Mouse (Mus musculus) liver, embryonic 11.5 days (tissue): ENCODE measurements at regions not wholly inside any gene's neighbourhood (a gene's known extent, or its start where the extent isn't known, plus 50 kb on each side); places are given as distances from the start of the nearest gene placed in this dataset.

ENCODE experiments used
- ATAC-seq: fragments of 200-750 bp; cut with Nextera tagmentation; replicated peaks from 2 replicates; pipeline ENCODE4 v1.8.0; 2017; ENCODE audit warnings: moderate number of reproducible peaks, mild to moderate bottlenecking, moderate TSS enrichment, moderate library complexity; ENCODE audit not compliant: low FRiP score
- DNase-seq: peaks from one replicate; pipeline ENCODE4 v3.0.0-alpha.2; 2017; ENCODE audit warnings: low spot score
- H3K27ac ChIP-seq: fragments of 300-500 bp; sonication (generic); 2 replicates; pipeline ENCODE4 v1.5.1; 2014; ENCODE audit warnings: mild to moderate bottlenecking, low read depth, low read length, control low read depth
- H3K27me3 ChIP-seq: fragments of 300-500 bp; sonication (generic); replicated peaks from 2 replicates; pipeline ENCODE4 v1.6.1; 2014; ENCODE audit warnings: low read length, mixed read lengths; ENCODE audit not compliant: control insufficient read depth, insufficient read depth
- H3K36me3 ChIP-seq: fragments of 300-500 bp; sonication (generic); 2 replicates; pipeline ENCODE4 v1.6.1; 2014; ENCODE audit warnings: mild to moderate bottlenecking, low read length, moderate library complexity, mixed read lengths; ENCODE audit not compliant: control insufficient read depth, insufficient read depth
- H3K4me1 ChIP-seq: fragments of 300-500 bp; sonication (generic); replicated peaks from 2 replicates; pipeline ENCODE4 v1.6.1; 2014; ENCODE audit warnings: low read length, mixed read lengths; ENCODE audit not compliant: control insufficient read depth, insufficient read depth
- H3K4me2 ChIP-seq: fragments of 300-500 bp; sonication (generic); 2 replicates; pipeline ENCODE4 v1.6.1; 2014; ENCODE audit warnings: mild to moderate bottlenecking, control low read depth, moderate library complexity
- H3K4me3 ChIP-seq: fragments of 300-500 bp; sonication (generic); 2 replicates; pipeline ENCODE4 v1.5.1; 2014; ENCODE audit warnings: low read depth, low read length, control low read depth
- H3K9ac ChIP-seq: fragments of 300-500 bp; sonication (generic); 2 replicates; pipeline ENCODE4 v1.6.1; 2014; ENCODE audit warnings: low read depth, low read length, control low read depth
- H3K9me3 ChIP-seq: fragments of 300-500 bp; sonication (generic); 2 replicates; pipeline ENCODE4 v1.6.1; 2016; ENCODE audit warnings: low read length, inconsistent platforms, mixed read lengths; ENCODE audit not compliant: control insufficient read depth
- WGBS: fragments of 180-500 bp; shearing (Covaris S2); extraction: QIAGEN DNeasy Blood & Tissue Kit; methylation state at CpG from one replicate; pipeline ENCODE4 v1.1.7; 2014; 5-methylcytosine and 5-hydroxymethylcytosine counted together

- DNase-seq (no peak), ATAC-seq (no peak)
- H3K4me2 ChIP-seq = no peak overlapping the region
- H3K27ac ChIP-seq = no peak overlapping the region
- H3K9ac ChIP-seq = no peak overlapping the region
- whole genome bisulfite sequencing = 81% methylated on average over 4 of the region's 4 CpGs
- H3K4me1 ChIP-seq = no peaks in the 10 kb centered on the region
- no peak overlapping the region for H3K4me3 ChIP-seq
- no peaks in the 10 kb centered on the region for H3K27me3 ChIP-seq
- no peaks in the 10 kb centered on the region for H3K9me3 ChIP-seq
- H3K36me3 ChIP-seq = no peaks in the 10 kb centered on the region
Observed at GRCm38 (mm10) chr1:75676295-75676694, 130.2 kb downstream of the Slc4a3 start.

GRCm38 (mm10) chr1:75677695-75678094 is 131.6 kb downstream of the Slc4a3 start:
- no peaks in the 10 kb centered on the region; the same call in 1 of the 2 replicates for H3K9me3 ChIP-seq
- no peak overlapping the region for H3K27ac ChIP-seq
- H3K4me1 ChIP-seq = no peaks in the 10 kb centered on the region
- no peak overlapping the region for H3K4me2 ChIP-seq
- no peaks in the 10 kb centered on the region for H3K36me3 ChIP-seq
- ATAC-seq = no peak
- no peak for DNase-seq
- H3K27me3 ChIP-seq = no peaks in the 10 kb centered on the region
- 72% methylated on average over 5 of the region's 5 CpGs for WGBS
- H3K9ac ChIP-seq = no peak overlapping the region
- H3K4me3 ChIP-seq = no peak overlapping the region

GRCm38 (mm10) chr1:75678279-75678678 is 132.2 kb downstream of the Slc4a3 start:
- no peak for ATAC-seq

GRCm38 (mm10) chr1:75680366-75680765 is 134.3 kb downstream of the Slc4a3 start:
- H3K27me3 ChIP-seq = no peaks in the 10 kb centered on the region
- no peaks in the 10 kb centered on the region for H3K4me1 ChIP-seq
- H3K4me2 ChIP-seq = no peak overlapping the region
- no peak for DNase-seq
- no peak overlapping the region for H3K27ac ChIP-seq
- no peak for ATAC-seq
- 52% methylated on average over 10 of the region's 10 CpGs for WGBS
- no peak overlapping the region for H3K4me3 ChIP-seq
- H3K9me3 ChIP-seq = no peaks in the 10 kb centered on the region; the same call in 1 of the 2 replicates
- no peaks in the 10 kb centered on the region for H3K36me3 ChIP-seq
- H3K9ac ChIP-seq = no peak overlapping the region

More at GRCm38 (mm10) chr1:75678279-75678678, 132.2 kb downstream of the Slc4a3 start:
- no peak overlapping the region for H3K4me3 ChIP-seq
- no peak for DNase-seq
- H3K27me3 ChIP-seq = no peaks in the 10 kb centered on the region
- no peak overlapping the region for H3K27ac ChIP-seq
- H3K9ac ChIP-seq = no peak overlapping the region
- no peaks in the 10 kb centered on the region; the same call in 1 of the 2 replicates for H3K9me3 ChIP-seq
- WGBS = 60% methylated on average over 4 of the region's 4 CpGs
- no peaks in the 10 kb centered on the region for H3K36me3 ChIP-seq
- H3K4me2 ChIP-seq = no peak overlapping the region
- no peaks in the 10 kb centered on the region for H3K4me1 ChIP-seq

GRCm38 (mm10) chr1:75681913-75682312 is 135.8 kb downstream of the Slc4a3 start:
- no peak for ATAC-seq
- no peak overlapping the region for H3K4me3 ChIP-seq
- H3K9ac ChIP-seq = no peak overlapping the region
- no peaks in the 10 kb centered on the region for H3K36me3 ChIP-seq
- no peak overlapping the region for H3K27ac ChIP-seq
- DNase-seq = no peak
- H3K27me3 ChIP-seq = no peaks in the 10 kb centered on the region
- no peaks in the 10 kb centered on the region; the same call in 1 of the 2 replicates for H3K9me3 ChIP-seq
- H3K4me1 ChIP-seq = no peaks in the 10 kb centered on the region
- 86% methylated on average over 5 of the region's 5 CpGs for WGBS
- H3K4me2 ChIP-seq = no peak overlapping the region

GRCm38 (mm10) chr1:75692781-75693180 is 146.7 kb downstream of the Slc4a3 start:
- DNase-seq = no peak
- WGBS = 91% methylated on average over 1 of the region's 1 CpGs
- no peak overlapping the region for H3K27ac ChIP-seq

GRCm38 (mm10) chr1:75693231-75693914 is 147.3 kb downstream of the Slc4a3 start:
- DNase-seq (no peak), ATAC-seq (no peak)
- Histone ChIP-seq H3K9me3 (no peaks in the 10 kb centered on the region), H3K4me2 (no peak overlapping the region), H3K4me3 (no peak overlapping the region), H3K4me1 (no peaks in the 10 kb centered on the region), H3K36me3 (no peaks in the 10 kb centered on the region), H3K27ac (no peak overlapping the region), H3K27me3 (no peaks in the 10 kb centered on the region), H3K9ac (no peak overlapping the region)
- 63% methylated on average over 12 of the region's 12 CpGs for WGBS

More at GRCm38 (mm10) chr1:75692781-75693180, 146.7 kb downstream of the Slc4a3 start:
- H3K36me3 ChIP-seq = no peaks in the 10 kb centered on the region
- H3K9ac ChIP-seq = no peak overlapping the region
- H3K4me1 ChIP-seq = no peaks in the 10 kb centered on the region
- no peak overlapping the region for H3K4me3 ChIP-seq
- no peaks in the 10 kb centered on the region for H3K27me3 ChIP-seq
- ATAC-seq = no peak
- no peak overlapping the region for H3K4me2 ChIP-seq
- H3K9me3 ChIP-seq = no peaks in the 10 kb centered on the region

GRCm38 (mm10) chr1:75704832-75705650 is 159.0 kb downstream of the Slc4a3 start:
- H3K4me3 ChIP-seq = no peak overlapping the region
- ATAC-seq (no peak), DNase-seq (no peak)
- H3K27me3 ChIP-seq = no peaks in the 10 kb centered on the region
- no peak overlapping the region for H3K27ac ChIP-seq
- no peaks in the 10 kb centered on the region for H3K4me1 ChIP-seq
- no peaks in the 10 kb centered on the region for H3K9me3 ChIP-seq
- WGBS = 58% methylated on average over 24 of the region's 24 CpGs
- H3K4me2 ChIP-seq = no peak overlapping the region
- no peak overlapping the region for H3K9ac ChIP-seq
- H3K36me3 ChIP-seq = no peaks in the 10 kb centered on the region
